Mouse (Mus musculus): ENCODE results near the gene Ift27. TPM values are rescaled to one million over a fixed set of nuclear protein-coding genes. Genes with fewer than 3 reads are reported as not detected.

Ift27 gene
- polyA plus RNA-seq, 1 experiment from 2014 or later = 105 TPM

- Histone ChIP-seq H3K27ac (ENCODE audit: low read depth, low read length) (no peak overlapping the region), H3K4me2 (replicated peaks; ENCODE audit: low read depth, low read length) (no peak overlapping the region), H3K4me1 (ENCODE audit: control insufficient read depth, insufficient read depth, low read length) (no peaks in the 10 kb centered on the region), H3K27me3 (ENCODE audit: control insufficient read depth, insufficient read depth, low read length) (no peaks in the 10 kb centered on the region), H3K36me3 (ENCODE audit: control insufficient read depth, insufficient read depth, low read length) (no peaks in the 10 kb centered on the region), H3K9ac (ENCODE audit: low read depth, low read length) (no peak overlapping the region), H3K4me3 (ENCODE audit: low read length) (no peak overlapping the region), H3K9me3 (ENCODE audit: control insufficient read depth, low read length) (no peaks in the 10 kb centered on the region)
- no peak for ATAC-seq (ENCODE audit: low FRiP score, low TSS enrichment)
- WGBS = 75% methylated on average over 3 of the region's 3 CpGs
These were observed 20.4 kb upstream of the Ift27 start for GRCm38 (mm10) chr15:78194320-78194719.

DNA sequence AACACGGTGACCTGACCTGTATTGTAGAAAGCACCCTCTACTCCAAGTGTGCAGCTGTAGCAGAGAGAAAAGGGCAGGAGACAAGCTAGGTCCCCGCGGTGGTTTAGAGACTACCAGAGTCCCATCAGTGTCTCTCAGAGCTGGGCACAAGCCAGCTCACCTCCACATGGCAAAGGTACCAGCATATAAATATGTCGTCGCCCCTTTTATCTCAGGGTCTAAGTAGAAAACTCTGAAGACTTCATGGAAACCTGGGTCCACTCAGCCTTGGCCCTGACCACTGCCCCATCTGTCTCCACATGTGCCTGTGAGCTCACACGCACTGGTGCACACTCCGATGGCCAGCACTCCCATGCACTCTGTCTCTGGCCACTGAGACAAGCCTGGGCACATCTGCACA, 15.7 kb upstream of the Ift27 start:
- no peak for ATAC-seq (ENCODE audit: low FRiP score, low TSS enrichment)
- Histone ChIP-seq H3K27ac (ENCODE audit: low read depth, low read length) (no peak overlapping the region), H3K4me2 (replicated peaks; ENCODE audit: low read depth, low read length) (no peak overlapping the region), H3K36me3 (ENCODE audit: control insufficient read depth, insufficient read depth, low read length) (no peaks in the 10 kb centered on the region), H3K9me3 (ENCODE audit: control insufficient read depth, low read length) (no peaks in the 10 kb centered on the region), H3K27me3 (ENCODE audit: control insufficient read depth, insufficient read depth, low read length) (no peaks in the 10 kb centered on the region), H3K9ac (ENCODE audit: low read depth, low read length) (no peak overlapping the region), H3K4me3 (ENCODE audit: low read length) (no peak overlapping the region), H3K4me1 (ENCODE audit: control insufficient read depth, insufficient read depth, low read length) (no peaks in the 10 kb centered on the region)
- WGBS = 90% methylated on average over 7 of the region's 7 CpGs

DNA sequence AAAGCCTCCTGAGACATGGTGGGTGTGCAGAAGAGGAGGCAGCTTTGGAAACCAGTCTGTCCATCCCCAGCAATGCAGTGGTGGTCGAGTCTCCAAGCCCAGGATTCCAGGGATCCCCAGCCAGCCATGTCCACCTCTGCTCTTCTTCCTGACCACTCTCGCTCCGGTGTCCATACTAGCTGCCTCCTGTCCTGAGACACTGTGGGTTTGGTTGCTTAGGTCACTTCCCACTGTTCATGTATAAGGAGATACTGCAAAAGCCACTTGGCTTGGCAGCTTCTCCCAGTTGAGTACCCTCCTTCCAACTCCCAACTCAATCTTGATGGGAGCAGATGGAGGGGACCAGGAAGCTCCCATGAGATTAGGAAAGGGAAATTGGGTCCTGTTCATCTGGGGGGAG, 14.6 kb upstream of the Ift27 start:
- Histone ChIP-seq H3K4me1 (ENCODE audit: control insufficient read depth, insufficient read depth, low read length) (no peaks in the 10 kb centered on the region), H3K4me3 (ENCODE audit: low read length) (no peak overlapping the region), H3K27ac (ENCODE audit: low read depth, low read length) (no peak overlapping the region), H3K27me3 (ENCODE audit: control insufficient read depth, insufficient read depth, low read length) (no peaks in the 10 kb centered on the region), H3K36me3 (ENCODE audit: control insufficient read depth, insufficient read depth, low read length) (no peaks in the 10 kb centered on the region), H3K9me3 (ENCODE audit: control insufficient read depth, low read length) (no peaks in the 10 kb centered on the region), H3K4me2 (replicated peaks; ENCODE audit: low read depth, low read length) (no peak overlapping the region), H3K9ac (ENCODE audit: low read depth, low read length) (no peak overlapping the region)
- WGBS = 87% methylated on average over 3 of the region's 3 CpGs
- ATAC-seq (ENCODE audit: low FRiP score, low TSS enrichment) = no peak

- no peak overlapping the region for H3K4me2 ChIP-seq (replicated peaks; ENCODE audit: low read depth, low read length)
- H3K4me3 ChIP-seq (ENCODE audit: low read length) = no peak overlapping the region
- 57% methylated on average over 5 of the region's 5 CpGs for WGBS
- no peak overlapping the region for H3K9ac ChIP-seq (ENCODE audit: low read depth, low read length)
- ATAC-seq (ENCODE audit: low FRiP score, low TSS enrichment) = no peak
- H3K4me1 ChIP-seq (ENCODE audit: control insufficient read depth, insufficient read depth, low read length) = no peaks in the 10 kb centered on the region
- H3K27me3 ChIP-seq (ENCODE audit: control insufficient read depth, insufficient read depth, low read length) = no peaks in the 10 kb centered on the region
- H3K9me3 ChIP-seq (ENCODE audit: control insufficient read depth, low read length) = no peaks in the 10 kb centered on the region
- H3K27ac ChIP-seq (ENCODE audit: low read depth, low read length) = no peak overlapping the region
- no peaks in the 10 kb centered on the region for H3K36me3 ChIP-seq (ENCODE audit: control insufficient read depth, insufficient read depth, low read length)
These were observed 13.0 kb upstream of the Ift27 start for GRCm38 (mm10) chr15:78186906-78187305.

GRCm38 (mm10) chr15:78185609-78186008, 11.7 kb upstream of the Ift27 start:
- H3K4me3 ChIP-seq (ENCODE audit: low read length) = no peak overlapping the region
- H3K36me3 ChIP-seq (ENCODE audit: control insufficient read depth, insufficient read depth, low read length) = no peaks in the 10 kb centered on the region
- H3K27me3 ChIP-seq (ENCODE audit: control insufficient read depth, insufficient read depth, low read length) = no peaks in the 10 kb centered on the region
- ATAC-seq (ENCODE audit: low FRiP score, low TSS enrichment) = no peak
- H3K4me1 ChIP-seq (ENCODE audit: control insufficient read depth, insufficient read depth, low read length) = no peaks in the 10 kb centered on the region
- H3K27ac ChIP-seq (ENCODE audit: low read depth, low read length) = no peak overlapping the region
- no peak overlapping the region for H3K4me2 ChIP-seq (replicated peaks; ENCODE audit: low read depth, low read length)
- WGBS = 90% methylated on average over 4 of the region's 4 CpGs
- H3K9ac ChIP-seq (ENCODE audit: low read depth, low read length) = no peak overlapping the region
- H3K9me3 ChIP-seq (ENCODE audit: control insufficient read depth, low read length) = no peaks in the 10 kb centered on the region

- Histone ChIP-seq H3K4me1 (ENCODE audit: control insufficient read depth, insufficient read depth, low read length) (no peaks in the 10 kb centered on the region), H3K9ac (ENCODE audit: low read depth, low read length) (no peak overlapping the region), H3K36me3 (ENCODE audit: control insufficient read depth, insufficient read depth, low read length) (no peaks in the 10 kb centered on the region), H3K27ac (ENCODE audit: low read depth, low read length) (no peak overlapping the region), H3K9me3 (ENCODE audit: control insufficient read depth, low read length) (no peaks in the 10 kb centered on the region), H3K4me2 (replicated peaks; ENCODE audit: low read depth, low read length) (no peak overlapping the region), H3K27me3 (ENCODE audit: control insufficient read depth, insufficient read depth, low read length) (no peaks in the 10 kb centered on the region), H3K4me3 (ENCODE audit: low read length) (no peak overlapping the region)
- peak; percentile 85 for ATAC-seq (ENCODE audit: low FRiP score, low TSS enrichment)
- 2% methylated on average over 10 of the region's 10 CpGs for WGBS
These were observed 10.9 kb upstream of the Ift27 start for GRCm38 (mm10) chr15:78184855-78185254.

DNA sequence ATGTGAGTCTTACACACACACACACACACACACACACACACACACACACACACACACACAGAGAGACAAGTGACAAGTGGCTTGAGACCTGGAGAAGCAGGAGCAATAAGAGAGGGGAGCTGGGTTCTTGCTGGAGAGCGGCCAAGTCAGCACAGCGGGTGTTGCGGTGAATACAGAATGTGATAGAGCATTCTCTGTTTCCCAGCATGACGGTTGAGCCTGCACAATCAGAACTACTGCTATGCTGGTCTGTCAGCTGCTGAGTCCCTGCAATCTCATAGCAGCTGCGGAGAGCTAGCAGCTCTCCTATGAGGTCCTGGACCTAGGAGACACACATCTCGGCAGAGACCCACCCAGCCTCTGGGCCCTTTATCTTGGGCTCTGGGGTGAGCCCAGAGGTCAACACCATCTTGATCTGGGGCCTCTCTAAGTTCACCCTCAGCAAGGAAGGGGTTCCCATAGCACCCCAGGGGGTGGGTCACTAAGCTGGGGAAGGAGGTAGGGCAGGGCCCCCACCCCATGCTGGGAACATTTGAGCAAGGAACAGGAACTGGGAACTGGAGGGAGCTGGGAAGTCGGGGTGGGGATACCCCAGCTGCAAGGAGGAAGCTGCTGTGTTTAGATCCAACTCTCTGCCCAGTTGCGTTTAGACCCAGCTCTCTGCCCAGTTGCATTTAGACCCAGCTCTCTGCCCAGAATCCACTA, 7.9 kb upstream of the Ift27 start:
- 42% methylated on average over 8 of the region's 8 CpGs for WGBS
- H3K27me3 ChIP-seq (ENCODE audit: control insufficient read depth, insufficient read depth, low read length) = no peaks in the 10 kb centered on the region
- H3K27ac ChIP-seq (ENCODE audit: low read depth, low read length) = no peak overlapping the region
- H3K9me3 ChIP-seq (ENCODE audit: control insufficient read depth, low read length) = no peaks in the 10 kb centered on the region
- no peaks in the 10 kb centered on the region for H3K4me1 ChIP-seq (ENCODE audit: control insufficient read depth, insufficient read depth, low read length)
- H3K9ac ChIP-seq (ENCODE audit: low read depth, low read length) = no peak overlapping the region
- no peak overlapping the region for H3K4me3 ChIP-seq (ENCODE audit: low read length)
- H3K4me2 ChIP-seq (replicated peaks; ENCODE audit: low read depth, low read length) = no peak overlapping the region
- no peaks in the 10 kb centered on the region for H3K36me3 ChIP-seq (ENCODE audit: control insufficient read depth, insufficient read depth, low read length)
- ATAC-seq (ENCODE audit: low FRiP score, low TSS enrichment) = no peak

GRCm38 (mm10) chr15:78179775-78180174, 5.9 kb upstream of the Ift27 start:
- Histone ChIP-seq H3K9me3 (ENCODE audit: control insufficient read depth, low read length) (no peaks in the 10 kb centered on the region), H3K4me2 (replicated peaks; ENCODE audit: low read depth, low read length) (no peak overlapping the region), H3K4me3 (ENCODE audit: low read length) (no peak overlapping the region), H3K27ac (ENCODE audit: low read depth, low read length) (no peak overlapping the region), H3K27me3 (ENCODE audit: control insufficient read depth, insufficient read depth, low read length) (no peaks in the 10 kb centered on the region), H3K9ac (ENCODE audit: low read depth, low read length) (no peak overlapping the region), H3K4me1 (ENCODE audit: control insufficient read depth, insufficient read depth, low read length) (peaks cover 2% of the 10 kb centered on the region; the same call in 1 of the 2 replicates), H3K36me3 (ENCODE audit: control insufficient read depth, insufficient read depth, low read length) (no peaks in the 10 kb centered on the region)
- WGBS = 66% methylated on average over 3 of the region's 3 CpGs
- ATAC-seq (ENCODE audit: low FRiP score, low TSS enrichment) = no peak

DNA sequence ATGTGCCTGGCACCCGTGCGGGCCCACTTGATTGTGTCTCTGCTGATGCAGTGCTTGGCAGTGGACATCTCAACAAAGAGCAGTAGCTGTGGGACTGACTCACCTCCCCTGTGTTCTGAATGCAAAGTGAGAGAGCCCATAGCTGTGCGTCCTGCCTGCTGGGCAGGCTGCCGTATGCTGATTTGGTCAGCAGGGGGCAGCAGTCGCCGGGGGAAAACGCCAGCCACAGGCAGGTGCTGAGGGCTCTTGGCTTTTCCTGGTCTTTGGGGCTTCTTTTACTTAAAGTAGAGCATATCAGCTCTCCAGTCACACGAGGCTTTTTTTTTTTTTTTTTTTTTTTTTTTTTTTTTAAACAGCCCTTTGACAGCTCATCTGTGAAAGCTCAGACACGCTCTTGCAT, 4.5 kb upstream of the Ift27 start:
- H3K27ac ChIP-seq (ENCODE audit: low read depth, low read length) = no peak overlapping the region

More for the DNA sequence above, 4.5 kb upstream of the Ift27 start:
- Histone ChIP-seq H3K36me3 (ENCODE audit: control insufficient read depth, insufficient read depth, low read length) (no peaks in the 10 kb centered on the region), H3K4me3 (ENCODE audit: low read length) (no peak overlapping the region), H3K27me3 (ENCODE audit: control insufficient read depth, insufficient read depth, low read length) (no peaks in the 10 kb centered on the region), H3K9ac (ENCODE audit: low read depth, low read length) (no peak overlapping the region), H3K9me3 (ENCODE audit: control insufficient read depth, low read length) (no peaks in the 10 kb centered on the region), H3K4me2 (replicated peaks; ENCODE audit: low read depth, low read length) (no peak overlapping the region), H3K4me1 (ENCODE audit: control insufficient read depth, insufficient read depth, low read length) (peaks cover 3% of the 10 kb centered on the region; the same call in 1 of the 2 replicates)
- 5% methylated on average over 9 of the region's 9 CpGs for WGBS
- no peak for ATAC-seq (ENCODE audit: low FRiP score, low TSS enrichment)
